Mouse (Mus musculus): ENCODE data around the gene Lyrm9. TPM values are rescaled to one million over a fixed set of nuclear protein-coding genes. Genes with fewer than 3 reads are reported as not detected.

Gene Lyrm9
- polyA plus RNA-seq, 1 experiment: 11.4 TPM

- H3K27ac ChIP-seq (ENCODE audit: insufficient read depth, low read length): no peak overlapping the region
- H3K4me3 ChIP-seq (ENCODE audit: extremely low read depth, insufficient read depth, insufficient read length): no peak overlapping the region
- no peaks in the 10 kb centered on the region for H3K4me1 ChIP-seq (ENCODE audit: control insufficient read depth, insufficient read depth, insufficient read length)
- no peak for TF ChIP-seq CTCF (IDR thresholded peaks at IDR 0.05; ENCODE audit: extremely low read depth, insufficient read depth, insufficient read length, insufficient replicate concordance)
- no peaks in the 10 kb centered on the region for H3K27me3 ChIP-seq (ENCODE audit: control insufficient read depth, insufficient read depth, low read length)
- no peak for DNase-seq (ENCODE audit: low read depth in 1 of 2, low spot score in 2 of 2)
- no peaks in the 10 kb centered on the region for H3K36me3 ChIP-seq (ENCODE audit: control insufficient read depth, insufficient read depth, low read length)
- WGBS: 75% methylated on average over 7 of the region's 7 CpGs
Observed at GRCm38 (mm10) chr11:78786013-78786431, 40.4 kb upstream of the Lyrm9 start.

GRCm38 (mm10) chr11:78789370-78790060, 36.9 kb upstream of the Lyrm9 start:
- no peak overlapping the region for H3K4me3 ChIP-seq (ENCODE audit: extremely low read depth, insufficient read depth, insufficient read length)
- DNase-seq (ENCODE audit: low read depth in 1 of 2, low spot score in 2 of 2): no peak
- 83% methylated on average over 11 of the region's 11 CpGs for WGBS

DNA sequence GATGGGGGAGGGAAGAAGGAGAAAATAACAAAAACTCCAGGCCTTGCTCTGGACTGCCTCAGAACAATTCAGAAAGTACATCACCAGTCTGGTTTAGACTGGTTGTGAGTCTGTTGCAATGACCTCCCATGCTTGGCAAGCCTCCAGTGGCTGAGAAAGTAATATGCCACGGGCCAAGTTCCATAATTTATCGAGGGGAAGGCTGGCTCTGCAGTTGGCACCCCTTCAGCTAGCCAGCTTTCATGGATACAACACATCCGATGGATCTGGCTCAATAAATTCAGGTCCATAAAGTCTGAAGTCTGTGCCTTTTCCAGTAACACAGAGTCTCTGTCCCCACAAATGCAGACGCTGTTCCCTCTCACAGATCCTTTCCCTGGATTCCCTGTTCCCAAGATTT, 34.8 kb upstream of the Lyrm9 start:
- H3K4me3 ChIP-seq (ENCODE audit: extremely low read depth, insufficient read depth, insufficient read length): no peak overlapping the region
- H3K36me3 ChIP-seq (ENCODE audit: control insufficient read depth, insufficient read depth, low read length): no peaks in the 10 kb centered on the region
- DNase-seq (ENCODE audit: low read depth in 1 of 2, low spot score in 2 of 2): no peak
- H3K27me3 ChIP-seq (ENCODE audit: control insufficient read depth, insufficient read depth, low read length): no peaks in the 10 kb centered on the region
- peaks cover 4% of the 10 kb centered on the region; the same call in 1 of the 2 replicates for H3K4me1 ChIP-seq (ENCODE audit: control insufficient read depth, insufficient read depth, insufficient read length)
- TF ChIP-seq CTCF (IDR thresholded peaks at IDR 0.05; ENCODE audit: extremely low read depth, insufficient read depth, insufficient read length, insufficient replicate concordance) (no peak), POLR2A (IDR thresholded peaks at IDR 0.05; ENCODE audit: low read depth, low read length) (no peak)
- 47% methylated on average over 4 of the region's 4 CpGs for WGBS
- no peak overlapping the region for H3K27ac ChIP-seq (ENCODE audit: insufficient read depth, low read length)

More at GRCm38 (mm10) chr11:78789370-78790060, 36.9 kb upstream of the Lyrm9 start:
- no peaks in the 10 kb centered on the region for H3K36me3 ChIP-seq (ENCODE audit: control insufficient read depth, insufficient read depth, low read length)
- H3K4me1 ChIP-seq (ENCODE audit: control insufficient read depth, insufficient read depth, insufficient read length): peaks cover 4% of the 10 kb centered on the region; the same call in 1 of the 2 replicates
- H3K27me3 ChIP-seq (ENCODE audit: control insufficient read depth, insufficient read depth, low read length): no peaks in the 10 kb centered on the region
- TF ChIP-seq POLR2A (IDR thresholded peaks at IDR 0.05; ENCODE audit: low read depth, low read length) (no peak), CTCF (IDR thresholded peaks at IDR 0.05; ENCODE audit: extremely low read depth, insufficient read depth, insufficient read length, insufficient replicate concordance) (no peak)
- no peak overlapping the region for H3K27ac ChIP-seq (ENCODE audit: insufficient read depth, low read length)

DNA sequence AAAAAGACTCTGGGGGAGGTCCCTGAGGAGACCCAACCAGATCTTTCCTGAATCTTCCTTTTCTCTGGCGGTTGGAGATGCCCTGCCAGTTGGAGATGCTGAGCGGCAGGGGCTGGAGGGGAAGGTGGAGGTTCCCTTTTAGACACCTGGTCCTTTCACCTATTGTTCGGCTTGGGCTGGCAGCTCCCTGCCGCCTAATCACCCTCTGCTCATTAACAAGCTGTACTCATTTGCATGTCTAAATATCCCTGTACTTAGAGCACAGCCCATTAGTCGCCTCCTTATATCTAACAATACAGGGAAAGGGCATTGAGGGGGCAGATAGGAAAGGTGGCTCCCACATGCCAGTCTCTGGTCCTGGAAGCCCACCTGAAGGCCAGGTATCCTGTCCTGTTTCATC, 34.3 kb upstream of the Lyrm9 start:
- no peak overlapping the region for H3K27ac ChIP-seq (ENCODE audit: insufficient read depth, low read length)
- no peaks in the 10 kb centered on the region for H3K36me3 ChIP-seq (ENCODE audit: control insufficient read depth, insufficient read depth, low read length)
- DNase-seq (ENCODE audit: low read depth in 1 of 2, low spot score in 2 of 2): no peak
- WGBS: 34% methylated on average over 5 of the region's 5 CpGs
- no peaks in the 10 kb centered on the region for H3K27me3 ChIP-seq (ENCODE audit: control insufficient read depth, insufficient read depth, low read length)
- peaks cover 4% of the 10 kb centered on the region; the same call in 1 of the 2 replicates for H3K4me1 ChIP-seq (ENCODE audit: control insufficient read depth, insufficient read depth, insufficient read length)
- TF ChIP-seq CTCF (IDR thresholded peaks at IDR 0.05; ENCODE audit: extremely low read depth, insufficient read depth, insufficient read length, insufficient replicate concordance) (no peak), POLR2A (IDR thresholded peaks at IDR 0.05; ENCODE audit: low read depth, low read length) (no peak)
- H3K4me3 ChIP-seq (ENCODE audit: extremely low read depth, insufficient read depth, insufficient read length): peak overlapping the region; percentile 52

DNA sequence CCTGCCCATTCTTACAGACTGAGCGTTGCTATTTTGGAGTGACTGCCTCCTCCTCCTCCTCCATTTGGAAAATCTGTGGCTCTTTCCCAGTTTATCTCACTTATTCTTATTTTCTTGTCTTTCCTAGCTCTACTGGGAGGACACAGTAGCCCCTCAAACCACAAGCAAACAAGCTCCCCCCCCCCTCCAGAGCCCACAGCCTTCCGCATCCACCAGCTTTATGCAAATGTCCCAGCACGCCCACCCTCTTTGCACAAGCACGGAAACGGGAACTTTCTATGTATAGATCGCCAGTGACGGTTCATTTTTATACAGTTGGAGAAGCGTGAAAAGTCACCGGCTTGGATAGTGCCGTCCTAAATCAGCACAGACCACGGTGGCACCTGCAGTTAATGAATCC, 33.9 kb upstream of the Lyrm9 start:
- peak; percentile 21 for DNase-seq (ENCODE audit: low read depth in 1 of 2, low spot score in 2 of 2)
- 4% methylated on average over 11 of the region's 11 CpGs for WGBS
- H3K4me3 ChIP-seq (ENCODE audit: extremely low read depth, insufficient read depth, insufficient read length): peak overlapping the region; percentile 52

DNA sequence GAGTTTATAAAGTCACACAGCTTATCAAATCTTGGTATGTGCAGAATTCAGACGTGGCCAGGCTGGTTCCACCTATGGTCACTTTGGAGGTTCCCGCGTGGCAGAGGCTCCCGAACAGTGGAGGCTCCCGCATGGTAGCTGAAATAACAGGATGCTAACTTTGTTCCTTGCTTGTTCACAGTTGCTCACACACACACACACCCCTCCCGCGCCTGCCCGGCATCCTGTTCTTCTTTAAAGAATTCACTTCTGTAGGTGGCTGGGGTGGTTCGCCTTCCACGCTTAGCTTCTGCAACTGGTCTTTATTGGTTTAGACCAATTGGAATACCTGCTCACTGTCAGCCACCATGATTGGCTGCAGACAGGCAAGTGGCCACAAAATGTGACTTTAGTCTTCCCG, 33.3 kb upstream of the Lyrm9 start:
- H3K36me3 ChIP-seq (ENCODE audit: control insufficient read depth, insufficient read depth, low read length): no peaks in the 10 kb centered on the region
- no peaks in the 10 kb centered on the region for H3K27me3 ChIP-seq (ENCODE audit: control insufficient read depth, insufficient read depth, low read length)
- peak in 1 of 2 experiments; percentile 10 for DNase-seq (ENCODE audit: low read depth in 1 of 2, low spot score in 2 of 2)
- peaks cover 4% of the 10 kb centered on the region; the same call in 1 of the 2 replicates for H3K4me1 ChIP-seq (ENCODE audit: control insufficient read depth, insufficient read depth, insufficient read length)
- H3K27ac ChIP-seq (ENCODE audit: insufficient read depth, low read length): no peak overlapping the region
- 18% methylated on average over 11 of the region's 11 CpGs for WGBS
- TF ChIP-seq CTCF (IDR thresholded peaks at IDR 0.05; ENCODE audit: extremely low read depth, insufficient read depth, insufficient read length, insufficient replicate concordance) (no peak), POLR2A (IDR thresholded peaks at IDR 0.05; ENCODE audit: low read depth, low read length) (no peak)
- H3K4me3 ChIP-seq (ENCODE audit: extremely low read depth, insufficient read depth, insufficient read length): no peak overlapping the region

More for the DNA sequence above, 33.9 kb upstream of the Lyrm9 start:
- H3K4me1 ChIP-seq (ENCODE audit: control insufficient read depth, insufficient read depth, insufficient read length): peaks cover 4% of the 10 kb centered on the region; the same call in 1 of the 2 replicates
- H3K27me3 ChIP-seq (ENCODE audit: control insufficient read depth, insufficient read depth, low read length): no peaks in the 10 kb centered on the region
- TF ChIP-seq CTCF (IDR thresholded peaks at IDR 0.05; ENCODE audit: extremely low read depth, insufficient read depth, insufficient read length, insufficient replicate concordance) (no peak), POLR2A (IDR thresholded peaks at IDR 0.05; ENCODE audit: low read depth, low read length) (no peak)
- no peak overlapping the region for H3K27ac ChIP-seq (ENCODE audit: insufficient read depth, low read length)
- H3K36me3 ChIP-seq (ENCODE audit: control insufficient read depth, insufficient read depth, low read length): no peaks in the 10 kb centered on the region

- no peak for DNase-seq (ENCODE audit: low read depth in 1 of 2, low spot score in 2 of 2)
- Histone ChIP-seq H3K4me3 (ENCODE audit: extremely low read depth, insufficient read depth, insufficient read length) (no peak overlapping the region), H3K27me3 (ENCODE audit: control insufficient read depth, insufficient read depth, low read length) (no peaks in the 10 kb centered on the region), H3K36me3 (ENCODE audit: control insufficient read depth, insufficient read depth, low read length) (no peaks in the 10 kb centered on the region), H3K27ac (ENCODE audit: insufficient read depth, low read length) (no peak overlapping the region), H3K4me1 (ENCODE audit: control insufficient read depth, insufficient read depth, insufficient read length) (peaks cover 4% of the 10 kb centered on the region; the same call in 1 of the 2 replicates)
- TF ChIP-seq CTCF (IDR thresholded peaks at IDR 0.05; ENCODE audit: extremely low read depth, insufficient read depth, insufficient read length, insufficient replicate concordance): no peak
- no peak for TF ChIP-seq POLR2A (IDR thresholded peaks at IDR 0.05; ENCODE audit: low read depth, low read length)
- WGBS: 84% methylated on average over 10 of the region's 10 CpGs
Observed at GRCm38 (mm10) chr11:78796072-78796729, 30.2 kb upstream of the Lyrm9 start.

Data from spleen, adult 2 months (tissue).